Mouse (Mus musculus): Measurements from ENCODE around the gene Erp27. TPM values are rescaled to one million over a fixed set of nuclear protein-coding genes. Genes with fewer than 3 reads are reported as not detected.
A peak's percentile ranks its signal among the peaks of the same experiment; 100 is the strongest.
"Not testable (repeated sequence)": the region's sequence is repeated elsewhere in the genome, so short reads cannot be mapped to it uniquely, and the experiment has no call there.

The Erp27 gene
- total RNA-seq, 4 experiments from 2014 or later, result not detected

DNA sequence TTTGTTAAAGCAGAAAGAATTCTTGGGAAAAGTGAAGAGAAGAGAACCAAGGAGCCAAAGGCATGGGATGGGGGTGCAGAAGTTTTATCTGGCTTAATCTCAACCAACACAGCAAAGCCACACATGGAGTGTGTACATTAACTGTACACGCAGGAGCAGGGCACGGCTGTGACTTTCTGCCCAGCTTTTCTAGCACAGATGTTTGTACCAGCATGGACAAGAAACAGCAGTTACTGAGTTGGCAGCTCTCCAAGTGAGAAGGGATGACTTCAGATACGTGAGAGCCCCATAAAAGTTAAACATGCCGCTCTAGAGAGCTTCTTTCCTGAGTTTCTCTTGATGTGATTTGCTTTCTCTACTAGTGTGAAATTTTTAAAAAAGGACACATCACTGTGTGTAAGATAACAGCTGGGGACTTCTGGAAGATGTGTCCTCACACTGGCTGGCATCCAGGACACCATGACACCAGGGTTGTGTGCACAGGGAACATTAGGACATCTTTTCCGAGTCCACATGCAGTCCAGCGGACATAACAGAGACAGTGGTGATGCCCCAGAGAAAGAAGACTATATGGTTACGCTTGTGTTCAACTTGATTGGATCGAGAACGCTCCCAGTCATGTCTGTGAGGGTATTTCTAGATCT is 11.6 kb downstream of the Erp27 start:
- no peak for DNase-seq (ENCODE audit: low spot score in 2 of 2)

DNA sequence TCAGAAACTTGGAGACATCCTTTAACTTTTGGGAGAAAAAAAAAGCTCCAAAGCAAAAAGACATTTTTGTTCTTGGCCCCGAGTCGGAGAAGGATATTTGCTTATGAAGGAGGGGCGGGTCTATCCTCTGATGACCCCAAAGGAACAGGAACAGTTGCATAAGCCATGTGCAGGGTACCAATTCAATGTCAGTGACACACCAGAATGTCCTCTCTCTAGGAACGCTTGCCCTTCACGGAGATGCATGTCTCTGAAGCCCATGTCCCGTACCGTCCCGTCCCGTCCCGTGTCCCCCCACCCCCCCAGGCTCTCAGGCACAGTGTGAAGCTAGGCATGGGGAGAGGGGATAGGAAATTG is 15.1 kb downstream of the Erp27 start:
- DNase-seq (ENCODE audit: low spot score in 2 of 2), result no peak

DNA sequence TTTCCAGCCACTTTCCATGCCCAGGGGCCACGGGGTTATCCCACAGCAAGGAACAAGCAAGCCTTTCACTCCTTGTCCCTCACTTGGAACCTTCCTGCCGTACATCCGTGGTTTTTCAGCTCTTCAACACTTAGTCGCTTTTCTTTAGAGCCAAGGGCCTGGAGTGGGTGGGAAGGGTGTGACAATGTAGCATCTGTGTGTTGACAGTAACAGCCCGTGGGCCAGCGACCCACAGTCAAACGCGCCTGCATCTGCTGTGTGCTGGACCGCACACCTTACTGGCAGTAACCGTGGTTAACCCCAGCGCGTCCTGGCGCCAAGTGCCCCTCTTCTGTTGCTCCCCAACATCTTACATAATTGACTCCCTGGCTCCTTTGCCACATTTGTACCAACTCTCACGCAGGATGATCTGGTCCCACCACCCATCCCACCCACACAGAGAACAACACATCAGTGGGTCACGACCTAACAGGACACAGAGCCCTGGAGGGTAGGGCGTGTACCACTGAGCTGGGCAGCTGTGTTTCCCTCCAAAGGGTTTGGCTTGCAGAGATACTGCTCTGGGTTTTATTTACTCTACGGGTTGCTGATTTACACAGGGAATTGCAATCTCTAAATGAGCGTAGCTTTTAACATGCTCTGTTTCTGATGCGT is 15.6 kb downstream of the Erp27 start:
- DNase-seq (ENCODE audit: low spot score in 2 of 2), result no peak

DNA sequence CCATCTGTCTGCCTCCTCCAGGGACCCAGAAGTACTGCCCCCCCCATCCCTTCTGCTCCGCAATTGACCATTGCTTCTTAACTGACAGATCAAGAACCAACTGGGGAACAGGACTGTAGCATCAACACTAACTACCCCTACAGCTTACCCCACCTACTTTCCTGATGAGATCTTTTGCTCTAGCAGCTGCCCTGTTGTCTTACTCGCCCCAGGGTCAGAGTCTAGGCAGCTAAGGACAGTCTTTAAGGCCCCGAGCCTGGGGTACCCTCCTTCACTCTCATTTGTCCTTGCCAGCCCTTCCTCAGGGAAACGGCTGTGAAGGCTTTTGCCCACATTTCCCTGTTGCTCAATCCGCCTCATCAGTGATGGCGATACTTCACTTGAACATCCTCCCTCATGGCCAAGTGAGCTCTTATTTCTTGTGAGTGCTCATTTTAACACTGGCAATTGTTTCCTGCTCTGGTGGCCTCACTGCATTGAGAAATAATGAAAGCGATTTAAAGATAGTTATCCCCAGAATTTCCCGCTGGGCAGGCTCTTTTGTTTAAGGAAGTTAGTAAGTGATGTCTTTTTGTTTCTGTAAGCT is 18.0 kb downstream of the Erp27 start:
- DNase-seq (ENCODE audit: low spot score in 2 of 2), result no peak

DNA sequence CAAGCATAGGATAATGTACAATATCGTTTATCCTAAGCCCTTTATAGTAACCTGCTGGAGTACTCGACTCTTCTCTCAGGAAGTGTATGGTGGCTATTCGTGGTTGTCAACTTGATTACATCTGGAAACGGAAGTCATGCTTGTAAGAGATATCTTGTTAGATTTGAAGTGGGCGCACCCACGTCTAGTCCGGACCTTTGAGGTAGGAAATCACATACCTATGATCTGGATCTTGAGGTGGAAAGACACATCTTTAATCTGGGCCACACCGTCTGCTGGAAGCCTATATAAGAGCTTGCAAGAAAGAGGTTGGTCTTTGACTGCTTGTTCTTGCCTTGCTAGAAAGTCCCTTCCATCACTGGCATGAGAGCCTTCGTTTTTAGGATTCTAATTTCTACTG is 19.5 kb downstream of the Erp27 start:
- DNase-seq (ENCODE audit: low spot score in 2 of 2), result no peak

DNA sequence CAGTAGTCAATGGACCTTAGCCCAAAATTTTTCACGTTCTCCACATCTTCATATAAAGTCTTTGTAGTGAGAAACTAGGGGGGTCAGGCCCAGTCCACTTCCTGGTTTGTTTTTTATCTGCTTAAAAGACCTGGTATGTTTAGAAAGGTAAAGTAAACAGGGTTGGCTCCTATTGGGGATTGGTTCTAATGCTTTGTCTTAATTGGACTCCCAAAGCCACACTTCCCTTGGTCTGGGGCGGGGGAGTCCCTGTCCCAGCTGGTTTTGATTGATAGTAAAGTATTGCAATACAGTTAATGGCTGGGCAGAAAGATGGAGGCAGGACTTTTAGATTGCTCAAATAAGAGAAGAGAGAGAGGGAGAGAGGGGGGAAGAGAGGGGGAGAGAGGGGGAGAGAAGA is 21.0 kb downstream of the Erp27 start:
- no peak for DNase-seq (ENCODE audit: low spot score in 2 of 2)

DNA sequence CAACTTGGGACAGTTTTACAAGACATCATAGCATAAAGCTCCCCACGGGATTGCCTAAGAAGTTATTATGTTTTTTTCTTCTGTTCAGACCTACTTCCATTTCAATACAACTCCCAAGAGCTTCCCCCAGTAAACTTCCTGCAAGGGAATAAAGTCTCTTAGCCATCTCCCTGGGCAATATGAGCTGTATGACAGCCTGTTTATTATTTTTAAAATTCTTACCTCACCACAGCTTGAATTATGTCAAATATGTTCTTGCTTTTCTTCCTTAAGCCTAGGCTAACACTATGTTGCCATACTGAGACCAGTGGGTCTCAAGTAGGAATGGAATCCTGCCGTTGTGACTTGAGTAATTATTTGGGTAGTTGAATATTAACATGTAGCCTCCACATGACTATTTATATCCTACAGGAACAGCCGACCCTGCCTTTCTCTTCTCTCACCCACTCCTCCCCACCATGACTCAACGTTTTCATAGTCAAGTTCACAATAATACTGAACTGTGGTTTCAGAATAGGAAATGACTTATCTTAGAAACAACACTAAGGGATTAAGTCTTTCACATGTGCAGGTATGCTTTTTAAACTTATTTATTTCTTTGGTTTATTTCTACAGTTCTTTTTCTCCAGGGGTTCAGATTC is 21.5 kb downstream of the Erp27 start:
- no peak for DNase-seq (ENCODE audit: low spot score in 2 of 2)

DNA sequence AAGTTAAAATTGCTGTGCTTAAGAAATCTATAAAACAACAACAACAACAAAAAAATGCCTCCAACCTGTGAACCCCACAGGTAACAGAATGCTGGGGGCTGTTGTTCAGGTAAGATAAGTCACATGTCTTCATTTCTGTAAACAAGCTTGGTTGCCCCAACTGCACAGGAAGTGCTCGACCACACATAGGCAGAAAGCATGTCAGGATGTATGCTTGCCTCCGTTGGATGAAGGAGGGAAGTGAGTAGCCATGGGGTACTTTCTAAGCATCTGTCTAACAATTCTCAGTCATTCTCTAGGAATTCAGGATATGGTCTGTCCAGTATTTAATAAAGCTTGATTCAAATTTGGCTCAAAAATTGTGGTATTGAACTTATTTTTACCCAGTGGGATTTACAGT is 23.0 kb downstream of the Erp27 start:
- no peak for DNase-seq (ENCODE audit: low spot score in 2 of 2)

DNA sequence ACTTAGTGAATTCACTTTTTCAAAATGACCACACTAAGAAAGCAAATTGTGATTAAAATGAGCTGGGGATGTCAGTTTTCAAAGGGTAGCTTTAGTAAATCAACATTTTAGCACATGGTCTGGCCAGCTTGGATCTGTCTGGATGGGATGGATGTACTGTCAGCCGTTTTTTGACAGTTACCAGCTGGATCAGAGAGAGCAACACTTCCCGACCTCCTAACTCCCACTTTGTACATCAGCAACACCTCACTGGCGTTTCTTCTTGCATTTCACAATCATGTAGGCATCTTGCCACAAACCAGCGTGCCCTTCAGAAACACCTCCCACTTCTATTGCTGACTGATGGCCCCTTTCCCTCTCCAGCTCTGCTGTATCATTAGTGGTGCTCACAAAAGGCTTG is 23.8 kb downstream of the Erp27 start:
- no peak for DNase-seq (ENCODE audit: low spot score in 2 of 2)

DNA sequence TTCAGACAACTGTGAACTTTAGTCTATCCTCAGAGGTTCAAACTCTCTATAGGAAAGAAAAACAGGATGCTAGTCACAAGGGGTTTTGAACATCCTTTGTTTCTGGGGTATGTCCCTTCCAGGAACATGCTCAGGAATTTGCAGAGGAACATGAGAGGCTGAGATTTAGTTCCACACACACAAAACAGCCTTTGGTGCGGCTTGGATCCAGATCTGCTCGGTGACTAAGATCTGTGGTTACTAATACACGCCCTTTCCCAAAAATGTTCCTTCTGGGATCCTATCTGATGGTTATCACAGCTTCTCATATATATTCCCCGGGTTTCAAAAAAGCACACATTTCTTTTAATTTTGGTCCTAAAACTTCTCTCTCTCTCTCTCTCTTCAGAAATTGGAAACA is 24.2 kb downstream of the Erp27 start:
- peak in 1 of 2 experiments; percentile 15 for DNase-seq (ENCODE audit: low spot score in 2 of 2)

DNA sequence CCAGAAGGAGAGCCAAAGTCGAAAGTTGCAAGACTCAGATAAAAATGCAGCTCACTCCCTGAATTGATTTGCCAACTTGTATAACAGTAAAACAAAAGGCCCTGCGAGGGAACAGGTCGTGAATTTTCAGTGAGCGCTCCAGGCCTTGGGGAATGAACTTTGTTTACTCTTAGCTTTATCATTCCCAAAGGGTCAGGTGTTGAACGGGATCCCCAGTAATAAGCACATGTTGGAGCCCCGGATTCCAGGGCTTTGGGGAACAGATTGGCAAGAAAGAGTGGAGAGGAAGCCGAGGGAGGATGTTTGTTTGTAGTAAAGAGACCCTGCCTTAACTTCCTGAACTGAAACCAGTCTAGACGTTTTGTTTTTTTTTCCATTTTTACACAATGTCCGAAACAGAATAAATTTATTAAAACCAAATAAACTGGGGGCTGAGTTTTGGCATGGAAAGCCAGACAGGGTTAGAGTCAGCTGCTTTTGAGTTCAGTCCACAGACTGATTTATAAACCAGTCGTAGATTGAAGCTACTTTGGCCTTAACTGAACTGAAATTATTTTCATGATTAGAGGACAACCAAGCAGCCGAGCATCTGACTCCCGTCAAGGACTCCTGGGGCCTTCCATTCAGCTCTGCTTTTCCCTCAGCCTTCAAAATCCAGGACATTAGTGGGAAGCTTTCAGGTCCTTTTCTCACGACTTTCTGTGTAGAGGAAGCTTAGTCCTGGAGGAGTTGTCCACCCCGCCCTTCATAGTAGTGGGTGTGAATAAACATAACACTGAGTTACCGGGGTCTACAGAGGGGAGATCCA is 27.2 kb downstream of the Erp27 start:
- peak in 1 of 2 experiments; percentile 16 for DNase-seq (ENCODE audit: low spot score in 2 of 2)

DNA sequence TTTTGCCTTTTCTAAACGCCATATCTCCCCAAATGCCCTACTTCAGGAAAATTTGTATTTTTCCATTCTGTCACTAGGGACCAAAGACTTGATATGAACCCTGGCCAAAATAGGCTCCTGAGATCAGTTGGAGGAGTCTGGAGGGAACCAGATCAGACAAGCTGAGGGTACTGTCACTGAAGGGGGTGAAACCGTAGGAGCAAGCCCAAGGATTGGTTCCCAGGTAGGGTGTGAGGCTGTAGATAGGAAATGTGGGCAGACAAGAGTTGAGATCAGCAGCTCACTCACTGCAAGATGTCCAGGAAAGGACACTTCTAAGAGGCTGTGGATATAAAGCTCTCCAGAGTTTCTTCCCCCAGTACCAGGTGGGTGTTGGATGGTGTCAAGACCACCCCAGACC is 30.0 kb downstream of the Erp27 start:
- no peak for DNase-seq (ENCODE audit: low spot score in 2 of 2)

DNA sequence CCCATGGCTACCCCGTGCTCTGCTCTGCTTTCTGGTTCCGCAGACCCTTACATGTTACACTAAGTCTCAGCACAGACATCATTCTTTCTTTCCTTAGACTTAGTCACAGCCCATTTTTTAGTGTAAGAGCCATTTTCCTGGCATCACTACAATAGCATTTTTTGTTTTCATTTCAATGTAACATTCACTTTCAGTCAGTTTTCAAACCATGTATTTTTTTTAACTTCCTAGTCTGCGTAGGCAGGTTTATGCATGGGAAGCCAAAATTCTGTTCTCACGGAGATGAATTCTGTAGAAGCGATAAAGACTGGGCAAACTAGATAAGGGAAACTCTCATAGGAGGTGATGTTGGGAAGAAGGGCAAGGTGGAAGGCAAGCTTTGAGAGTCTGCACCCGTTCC is 32.4 kb downstream of the Erp27 start:
- DNase-seq (ENCODE audit: low spot score in 2 of 2), result no peak

DNA sequence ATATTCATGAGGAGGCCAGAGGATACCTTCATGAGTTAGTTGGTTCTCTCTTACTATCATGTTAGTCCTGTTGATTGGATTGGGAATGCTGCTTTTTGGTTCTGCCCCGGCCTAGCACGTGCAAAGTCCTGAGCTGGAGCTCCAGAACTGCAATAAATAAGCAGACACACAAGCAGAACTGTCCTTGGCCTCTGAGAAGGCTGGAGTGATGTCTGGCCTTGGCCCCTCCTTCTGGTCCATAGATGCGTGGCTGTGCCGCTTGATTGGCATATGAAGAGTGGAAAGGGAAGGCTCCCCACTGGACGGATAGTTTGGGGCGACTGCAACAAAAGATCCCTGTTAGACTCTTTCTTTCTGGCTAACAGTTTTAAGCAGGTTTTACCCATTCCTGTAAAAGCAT is 32.9 kb downstream of the Erp27 start:
- DNase-seq (ENCODE audit: low spot score in 2 of 2), result no peak

DNA sequence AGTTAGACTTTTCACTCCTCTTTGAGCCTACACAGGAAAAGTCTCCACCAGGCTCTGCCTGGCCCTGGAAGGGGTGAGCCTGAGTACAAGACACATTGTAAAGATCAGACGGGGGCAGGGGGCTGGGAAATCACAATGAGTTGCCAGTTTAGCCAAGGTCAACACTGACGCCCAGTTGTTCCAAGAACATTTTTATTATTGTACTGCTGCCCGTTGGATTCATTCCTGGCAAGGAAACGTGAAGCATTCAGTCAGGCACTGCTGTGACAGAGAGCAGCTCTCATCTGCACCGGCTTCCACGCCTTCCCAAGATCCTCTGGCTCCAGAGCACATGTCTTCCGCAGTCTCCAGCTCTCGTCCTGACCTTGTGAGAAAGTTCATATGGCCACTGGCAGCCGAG is 34.1 kb downstream of the Erp27 start:
- DNase-seq (ENCODE audit: low spot score in 2 of 2), result peak; percentile 25 to 53

DNA sequence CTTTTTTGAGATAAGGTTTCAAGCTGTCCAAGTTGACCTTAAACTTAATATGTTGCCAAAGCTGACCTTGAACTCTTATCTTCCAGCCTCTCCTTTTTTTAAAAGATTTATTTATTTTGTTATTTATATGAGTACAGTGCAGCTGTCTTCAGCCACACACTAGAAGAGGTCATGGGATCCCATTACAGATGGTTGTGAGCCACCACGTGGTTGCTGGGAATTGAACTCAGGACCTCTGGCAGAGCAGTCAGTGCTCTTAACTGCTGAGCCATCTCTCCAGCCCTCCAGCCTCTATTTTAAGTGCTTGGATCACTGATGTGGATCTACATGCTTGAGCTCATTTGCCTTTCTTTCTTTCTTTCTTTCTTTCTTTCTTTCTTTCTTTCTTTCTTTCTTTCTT is 37.2 kb downstream of the Erp27 start:
- DNase-seq (ENCODE audit: low spot score in 2 of 2), result not testable (repeated sequence)

DNA sequence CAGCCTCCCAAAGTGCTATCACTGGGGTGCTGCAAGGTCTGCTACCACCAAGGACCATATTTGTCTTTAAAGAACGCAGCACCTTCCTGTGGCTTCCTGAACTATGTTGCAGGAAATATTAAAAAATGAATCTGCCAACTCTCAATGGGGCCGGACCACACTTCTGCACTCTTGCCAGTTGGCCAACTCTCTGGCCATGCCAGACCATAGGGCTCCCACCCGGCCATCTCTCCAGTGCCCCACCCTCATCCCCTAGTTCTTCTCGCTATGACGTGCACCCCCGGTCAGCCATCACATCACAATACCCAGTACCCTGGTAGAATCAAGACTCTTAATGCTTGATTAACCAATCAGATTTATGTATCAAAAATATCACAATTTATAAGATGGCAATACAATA is 38.0 kb downstream of the Erp27 start:
- no peak for DNase-seq (ENCODE audit: low spot score in 2 of 2)

DNA sequence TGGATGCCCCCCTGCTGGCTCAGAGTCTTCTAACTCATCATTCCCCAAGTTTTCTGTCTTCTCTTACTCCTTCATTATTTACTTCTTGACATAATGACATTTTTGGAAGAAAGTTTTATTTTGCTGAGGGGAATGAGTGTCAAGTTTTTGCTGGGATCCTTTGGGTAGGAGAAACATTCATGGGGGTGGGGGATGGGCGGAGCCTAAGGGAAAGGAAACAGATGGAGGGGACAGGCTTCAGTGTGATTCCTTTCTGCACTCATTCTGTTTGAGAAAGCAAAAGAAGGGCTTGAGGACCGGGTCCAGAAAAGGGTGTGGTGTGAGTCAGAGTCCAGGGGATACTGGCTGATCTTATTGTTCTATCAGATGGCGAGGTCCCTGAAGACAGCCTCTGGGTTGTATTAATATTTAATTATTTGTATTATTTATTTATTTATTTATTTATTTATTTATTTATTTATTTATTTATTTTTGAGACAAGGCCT is 38.5 kb downstream of the Erp27 start:
- DNase-seq (ENCODE audit: low spot score in 2 of 2), result no peak

DNA sequence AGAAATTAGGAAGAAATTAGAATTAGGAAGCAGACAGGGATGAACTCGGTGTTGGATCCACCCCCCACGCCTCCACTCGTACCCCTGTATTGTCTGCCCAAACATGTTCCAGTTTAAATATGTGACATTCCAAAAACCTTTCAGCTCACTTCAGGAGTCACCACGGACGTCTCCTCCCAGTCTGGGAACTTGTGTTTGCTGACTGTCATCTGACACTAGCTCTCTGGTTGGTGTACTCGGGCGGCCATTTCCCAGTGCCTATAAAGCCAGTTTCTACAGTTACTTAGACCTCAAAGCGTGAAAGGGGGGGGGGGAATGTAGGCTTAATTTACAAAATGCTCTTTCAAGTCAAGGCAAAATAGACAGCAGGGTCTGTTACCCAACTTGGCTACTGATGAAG is 40.3 kb downstream of the Erp27 start:
- no peak for DNase-seq (ENCODE audit: low spot score in 2 of 2)

DNA sequence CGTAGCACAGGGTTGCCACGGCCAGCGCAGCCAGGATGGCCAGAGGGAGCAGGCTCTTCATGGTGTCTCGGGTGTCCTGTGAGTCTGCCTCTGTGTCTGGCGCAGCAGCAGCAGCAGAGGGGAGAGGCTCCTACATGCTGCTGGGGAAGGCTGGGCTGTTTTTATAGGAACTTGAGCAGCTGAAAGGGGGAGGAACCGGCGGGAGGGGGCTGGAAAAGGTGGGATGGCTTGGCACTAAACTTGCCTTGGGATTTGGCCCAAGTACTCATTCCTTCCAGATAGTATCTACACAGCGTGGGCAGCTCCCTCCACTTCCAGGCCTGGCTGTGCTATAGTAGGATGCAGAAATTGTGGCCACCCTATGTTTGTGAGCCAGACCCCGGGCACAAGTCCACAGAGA is 46.3 kb downstream of the Erp27 start, which contains the start of gene Mgp:
Gene Mgp (minus strand): TSS at position 154 of the 400 bp plus-strand sequence.
- DNase-seq (ENCODE audit: low spot score in 2 of 2), result peak; percentile 13 to 37

DNA sequence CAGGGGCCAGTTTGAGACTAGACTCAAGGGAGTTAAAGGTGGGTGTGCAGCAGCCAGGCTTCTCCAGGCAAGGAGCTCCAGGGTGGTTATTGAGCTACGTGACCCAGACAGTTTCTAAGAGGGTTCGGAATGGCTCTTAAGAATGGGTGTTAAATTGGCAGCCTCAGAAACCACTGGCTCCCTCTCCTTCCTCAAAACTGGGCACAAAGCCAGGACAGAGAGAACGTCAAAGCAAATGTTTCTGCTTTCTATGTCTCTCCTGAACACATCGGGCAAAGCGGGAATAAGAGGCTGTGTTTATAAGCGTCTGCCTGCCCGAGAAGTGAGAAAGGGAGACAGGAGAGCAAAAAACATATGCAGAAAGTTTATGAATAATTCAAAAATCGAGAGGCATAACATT is 47.4 kb downstream of the Erp27 start:
- no peak for DNase-seq (ENCODE audit: low spot score in 2 of 2)

DNA sequence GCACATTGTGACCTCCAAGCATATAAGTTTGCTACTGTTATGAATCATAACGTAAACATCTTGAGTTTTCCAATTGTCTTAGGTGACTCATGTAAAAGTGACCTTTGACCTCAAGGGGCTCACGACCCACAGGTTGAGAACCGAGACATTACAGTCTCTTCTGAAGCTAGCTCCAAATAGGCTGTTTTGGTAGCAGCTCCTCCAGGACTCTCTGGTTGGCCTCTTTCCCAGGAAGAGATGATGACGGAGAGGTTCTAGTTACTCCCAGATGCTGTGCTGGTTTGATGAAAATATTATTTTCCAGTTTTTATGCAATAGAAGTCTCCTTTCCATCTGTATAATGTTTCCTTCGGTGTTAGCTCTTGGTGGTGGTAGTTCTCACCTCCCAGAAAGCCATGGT is 53.1 kb downstream of the Erp27 start:
- no peak for DNase-seq (ENCODE audit: low spot score in 2 of 2)
